Mouse (Mus musculus) lung, postnatal 0 days (tissue): ENCODE results near the gene Vmn2r102. TPM values are rescaled to one million over a fixed set of nuclear protein-coding genes. Genes with fewer than 3 reads are reported as not detected.

Experiments
- ATAC-seq: fragments of 200-750 bp; cut with Nextera tagmentation; 2 replicates; pipeline ENCODE4 v1.8.0; 2017; ENCODE audit warnings: moderate library complexity
- DNase-seq: peaks from one replicate; pipeline ENCODE4 v3.0.0-alpha.2; 2016; ENCODE audit warnings: low spot score
- H3K27ac ChIP-seq: fragments of 300-500 bp; sonication (generic); 2 replicates; pipeline ENCODE4 v1.5.1; 2014; ENCODE audit warnings: antibody characterized with exemption, mild to moderate bottlenecking, low read length, mixed read lengths
- H3K27me3 ChIP-seq: fragments of 300-500 bp; sonication (generic); replicated peaks from 2 replicates; pipeline ENCODE4 v1.6.1; 2014; ENCODE audit warnings: low read length, mixed read lengths; ENCODE audit not compliant: insufficient read depth
- H3K36me3 ChIP-seq: fragments of 300-500 bp; sonication (generic); 2 replicates; pipeline ENCODE4 v1.6.1; 2014; ENCODE audit warnings: low read length, mixed read lengths; ENCODE audit not compliant: insufficient read depth
- H3K4me1 ChIP-seq: fragments of 300-500 bp; sonication (generic); 2 replicates; pipeline ENCODE4 v1.6.1; 2014; ENCODE audit warnings: antibody characterized with exemption, low read depth, low read length, mixed read lengths; ENCODE audit not compliant: insufficient read depth
- H3K4me2 ChIP-seq: fragments of 300-500 bp; sonication (generic); replicated peaks from 2 replicates; pipeline ENCODE4 v1.6.1; 2014; ENCODE audit warnings: low read depth, mild to moderate bottlenecking, low read length, moderate library complexity, mixed read lengths
- H3K4me3 ChIP-seq: fragments of 300-500 bp; sonication (generic); 2 replicates; pipeline ENCODE4 v1.5.1; 2014; ENCODE audit warnings: low read depth, low read length
- H3K9ac ChIP-seq: fragments of 300-500 bp; sonication (generic); replicated peaks from 2 replicates; pipeline ENCODE4 v1.6.1; 2014; ENCODE audit warnings: low read depth, mild to moderate bottlenecking
- H3K9me3 ChIP-seq: fragments of 300-500 bp; sonication (generic); 2 replicates; pipeline ENCODE4 v1.6.1; 2016; ENCODE audit warnings: low read length, mixed read lengths
- CTCF ChIP-seq: IDR thresholded peaks from 2 replicates; pipeline ENCODE4 v1.5.1; 2016; ENCODE audit warnings: antibody characterized with exemption, mild to moderate bottlenecking
- EP300 ChIP-seq: IDR thresholded peaks from 2 replicates; pipeline ENCODE4 v1.6.1; 2016; ENCODE audit warnings: antibody characterized with exemption, mild to moderate bottlenecking, control low read depth
- WGBS: fragments of 180-500 bp; shearing (Covaris S2); extraction: QIAGEN DNeasy Blood & Tissue Kit; methylation state at CpG from one replicate; pipeline ENCODE4 v1.1.7; 2014; 5-methylcytosine and 5-hydroxymethylcytosine counted together
- polyA plus RNA-seq: library from polyadenylated mRNA; unstranded; fragments of >200 nt; fragmentation: Nextera tagmentation; extraction: Ambion mirVana; gene quantifications from 2 replicates; pipeline ENCODE4 v1.2.1, GENCODE M21; 2015

The Vmn2r102 gene
- polyA plus RNA-seq, result not detected in 2 replicates

DNA sequence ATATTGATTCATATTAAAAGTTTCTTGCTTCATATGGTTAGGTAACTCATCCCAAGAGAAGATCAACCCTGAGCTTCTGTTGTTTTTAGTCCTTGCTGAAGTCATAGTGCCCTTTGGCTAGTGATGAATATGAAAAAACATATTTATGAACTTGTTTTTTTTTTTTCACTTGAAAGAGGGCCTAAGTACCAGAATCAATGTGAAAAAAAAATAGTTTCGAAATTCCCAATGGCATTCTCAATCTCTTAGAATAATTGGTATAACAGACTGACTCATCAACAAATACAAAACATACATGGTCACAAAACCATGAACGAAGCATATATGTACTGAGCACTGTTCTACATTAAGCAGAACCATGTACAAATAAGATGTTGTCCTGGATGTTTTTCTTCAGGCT, at the start of gene Vmn2r102:
TSS of gene Vmn2r102 (plus strand) at position 301 of the 400 bp plus-strand sequence.
- DNase-seq (no peak), ATAC-seq (no peak)
- no peak within 1 kb of the TSS for H3K4me2 ChIP-seq
- H3K27ac ChIP-seq, result no peak within 1 kb of the TSS
- 58% methylated on average over 2 of the region's 2 CpGs for WGBS
- H3K9ac ChIP-seq, result no peak within 1 kb of the TSS
- TF ChIP-seq CTCF (no peak), EP300 (no peak)
- no peaks in the 10 kb centered on the region for H3K27me3 ChIP-seq
- no peaks in the 10 kb centered on the region for H3K36me3 ChIP-seq
- no peaks in the 10 kb centered on the region for H3K9me3 ChIP-seq
- H3K4me3 ChIP-seq, result no peak within 1 kb of the TSS
- no peaks in the 10 kb centered on the region for H3K4me1 ChIP-seq

GRCm38 (mm10) chr17:19629328-19629727, 30.8 kb upstream of the Vmn2r102 start:
- H3K4me2 ChIP-seq, result no peak overlapping the region
- ATAC-seq, result no peak
- 85% methylated on average over 1 of the region's 1 CpGs for WGBS

DNA sequence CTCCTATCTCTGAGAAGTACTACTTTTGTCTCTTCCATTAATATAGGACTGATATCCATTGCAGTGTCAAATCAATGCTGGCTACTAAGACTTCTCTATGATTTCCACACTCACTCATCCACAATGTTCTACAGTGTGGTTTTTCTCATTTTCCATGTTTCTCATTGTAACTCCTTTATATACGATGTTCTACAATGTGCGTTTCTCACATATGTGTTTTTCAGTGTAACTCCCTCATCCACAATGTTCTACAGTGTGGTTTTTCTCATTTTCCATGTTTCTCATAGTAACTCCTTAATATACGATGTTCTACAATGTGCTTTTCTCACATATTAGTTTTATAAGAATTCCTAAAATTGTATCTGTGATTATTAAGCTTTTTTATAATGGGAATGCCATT, 1.7 kb upstream of the Vmn2r102 start:
- DNase-seq (no peak), ATAC-seq (no peak)
- Histone ChIP-seq H3K27ac (no peak overlapping the region), H3K9me3 (no peaks in the 10 kb centered on the region), H3K4me1 (no peaks in the 10 kb centered on the region), H3K36me3 (no peaks in the 10 kb centered on the region), H3K27me3 (no peaks in the 10 kb centered on the region), H3K9ac (no peak overlapping the region), H3K4me3 (no peak overlapping the region), H3K4me2 (no peak overlapping the region)
- WGBS, result 66% methylated on average over 3 of the region's 3 CpGs
- TF ChIP-seq CTCF (no peak), EP300 (no peak)

More at GRCm38 (mm10) chr17:19629328-19629727, 30.8 kb upstream of the Vmn2r102 start:
- DNase-seq, result no peak
- no peak for TF ChIP-seq CTCF
- no peak for TF ChIP-seq EP300
- Histone ChIP-seq H3K27me3 (no peaks in the 10 kb centered on the region), H3K9me3 (peaks cover 11% of the 10 kb centered on the region; the same call in 1 of the 2 replicates), H3K36me3 (no peaks in the 10 kb centered on the region), H3K27ac (no peak overlapping the region), H3K9ac (no peak overlapping the region), H3K4me3 (no peak overlapping the region), H3K4me1 (no peaks in the 10 kb centered on the region)

DNA sequence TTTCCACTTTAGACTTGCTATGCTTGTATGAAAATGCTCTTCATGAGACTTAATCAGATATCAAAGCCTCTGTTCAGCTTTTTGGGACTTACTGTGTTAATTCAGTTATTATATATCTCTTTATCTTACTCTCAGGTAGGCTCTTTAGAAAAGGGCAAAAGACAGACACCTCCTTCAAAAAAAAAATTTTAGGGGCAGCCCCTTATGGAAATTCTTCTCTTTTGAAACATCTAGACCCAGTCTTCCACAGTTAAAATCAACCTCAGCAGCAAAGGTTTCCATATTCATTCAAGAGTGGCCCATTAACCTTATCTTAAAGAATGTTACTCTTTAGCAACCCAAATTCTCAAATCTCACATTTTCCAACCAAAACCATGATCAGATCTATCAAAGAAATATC, 31.9 kb downstream of the Vmn2r102 start:
- H3K27ac ChIP-seq, result no peak overlapping the region
- H3K4me2 ChIP-seq, result no peak overlapping the region
- ATAC-seq (no peak), DNase-seq (no peak)
- no peaks in the 10 kb centered on the region for H3K9me3 ChIP-seq
- TF ChIP-seq CTCF (no peak), EP300 (no peak)
- H3K4me1 ChIP-seq, result no peaks in the 10 kb centered on the region
- H3K4me3 ChIP-seq, result no peak overlapping the region
- H3K9ac ChIP-seq, result no peak overlapping the region
- no peaks in the 10 kb centered on the region for H3K27me3 ChIP-seq
- no peaks in the 10 kb centered on the region for H3K36me3 ChIP-seq

Other genes starting within 250 kb of the Vmn2r102 start
- not detected in 2 replicates for gene Vmn2r100, start 155.6 kb upstream of the Vmn2r102 start, polyA plus RNA-seq
- gene Vmn2r101, start 83.1 kb upstream of the Vmn2r102 start, polyA plus RNA-seq, result not detected in 2 replicates
- gene Vmn2r103, start 113.0 kb downstream of the Vmn2r102 start, polyA plus RNA-seq, result not detected in 2 replicates